Mouse (Mus musculus) liver, embryonic 12.5 days (tissue): ENCODE data around the gene Rprd1b. TPM values are rescaled to one million over a fixed set of nuclear protein-coding genes. Genes with fewer than 3 reads are reported as not detected.
"Not testable (repeated sequence)": the region's sequence is repeated elsewhere in the genome, so short reads cannot be mapped to it uniquely, and the experiment has no call there.

Experiments
- ATAC-seq: fragments of 200-750 bp; cut with Nextera tagmentation; 2 replicates; pipeline ENCODE4 v1.8.0; 2017; ENCODE audit warnings: moderate number of reproducible peaks, mild to moderate bottlenecking, moderate library complexity
- H3K27ac ChIP-seq: fragments of 300-500 bp; sonication (generic); 2 replicates; pipeline ENCODE4 v1.5.1; 2016; ENCODE audit warnings: mild to moderate bottlenecking
- H3K27me3 ChIP-seq: fragments of 300-500 bp; sonication (generic); replicated peaks from 2 replicates; pipeline ENCODE4 v1.6.1; 2016; ENCODE audit warnings: mild to moderate bottlenecking, moderate library complexity
- H3K36me3 ChIP-seq: fragments of 300-500 bp; sonication (generic); 2 replicates; pipeline ENCODE4 v1.6.1; 2016; ENCODE audit warnings: mild to moderate bottlenecking, moderate library complexity
- H3K4me1 ChIP-seq: fragments of 300-500 bp; sonication (generic); 2 replicates; pipeline ENCODE4 v1.6.1; 2016
- H3K4me2 ChIP-seq: fragments of 300-500 bp; sonication (generic); 2 replicates; pipeline ENCODE4 v1.6.1; 2016; ENCODE audit warnings: mild to moderate bottlenecking, moderate library complexity
- H3K4me3 ChIP-seq: fragments of 300-500 bp; sonication (generic); 2 replicates; pipeline ENCODE4 v1.5.1; 2016; ENCODE audit warnings: mild to moderate bottlenecking, moderate library complexity
- H3K9ac ChIP-seq: fragments of 300-500 bp; sonication (generic); 2 replicates; pipeline ENCODE4 v1.6.1; 2016; ENCODE audit warnings: mild to moderate bottlenecking, moderate library complexity
- H3K9me3 ChIP-seq: fragments of 300-500 bp; sonication (generic); replicated peaks from 2 replicates; pipeline ENCODE4 v1.6.1; 2016; ENCODE audit warnings: mild to moderate bottlenecking, moderate library complexity
- WGBS: fragments of 180-500 bp; shearing (Covaris S2); methylation state at CpG from one replicate; pipeline ENCODE4 v1.1.7; 2016; ENCODE audit not compliant: insufficient replicate concordance; 5-methylcytosine and 5-hydroxymethylcytosine counted together
- polyA plus RNA-seq: library from polyadenylated mRNA; unstranded; fragments of >200 nt; fragmentation: Nextera tagmentation; extraction: Ambion mirVana; gene quantifications from 2 replicates; pipeline ENCODE4 v1.2.1, GENCODE M21; 2016

Gene Rprd1b
- polyA plus RNA-seq, 1 experiment from 2014 or later, result 42.5 TPM

GRCm38 (mm10) chr2:158046186-158046585 lies 17.9 kb downstream of the Rprd1b start:
- 69% methylated on average over 4 of the region's 4 CpGs for WGBS
- ATAC-seq, result no peak

GRCm38 (mm10) chr2:158047903-158048302 lies 19.6 kb downstream of the Rprd1b start:
- Histone ChIP-seq H3K9me3 (no peaks in the 10 kb centered on the region), H3K4me2 (no peak overlapping the region), H3K4me1 (peaks cover 7% of the 10 kb centered on the region; the same call in 1 of the 2 replicates), H3K27me3 (no peaks in the 10 kb centered on the region), H3K9ac (no peak overlapping the region), H3K27ac (no peak overlapping the region), H3K4me3 (no peak overlapping the region), H3K36me3 (peaks cover 86% of the 10 kb centered on the region)
- WGBS, result 44% methylated on average over 3 of the region's 3 CpGs
- peak; percentile 79 for ATAC-seq

More at GRCm38 (mm10) chr2:158046186-158046585, 17.9 kb downstream of the Rprd1b start:
- no peaks in the 10 kb centered on the region for H3K27me3 ChIP-seq
- H3K9me3 ChIP-seq, result no peaks in the 10 kb centered on the region
- H3K9ac ChIP-seq, result no peak overlapping the region
- H3K4me2 ChIP-seq, result no peak overlapping the region
- H3K4me1 ChIP-seq, result peaks cover 7% of the 10 kb centered on the region; the same call in 1 of the 2 replicates
- H3K4me3 ChIP-seq, result no peak overlapping the region
- no peak overlapping the region for H3K27ac ChIP-seq
- peaks cover 86% of the 10 kb centered on the region for H3K36me3 ChIP-seq

GRCm38 (mm10) chr2:158048718-158049117 lies 20.4 kb downstream of the Rprd1b start:
- H3K4me1 ChIP-seq, result peaks cover 7% of the 10 kb centered on the region; the same call in 1 of the 2 replicates
- ATAC-seq, result no peak
- 100% methylated on average over 1 of the region's 1 CpGs for whole genome bisulfite sequencing
- H3K27ac ChIP-seq, result no peak overlapping the region
- peaks cover 79% of the 10 kb centered on the region for H3K36me3 ChIP-seq
- H3K4me2 ChIP-seq, result no peak overlapping the region
- no peaks in the 10 kb centered on the region for H3K27me3 ChIP-seq
- H3K9ac ChIP-seq, result no peak overlapping the region
- no peaks in the 10 kb centered on the region for H3K9me3 ChIP-seq
- H3K4me3 ChIP-seq, result no peak overlapping the region

GRCm38 (mm10) chr2:158050116-158050515 lies 21.8 kb downstream of the Rprd1b start:
- no peak for ATAC-seq
- Histone ChIP-seq H3K4me3 (no peak overlapping the region), H3K36me3 (peaks cover 73% of the 10 kb centered on the region)

GRCm38 (mm10) chr2:158054596-158054995 lies 26.3 kb downstream of the Rprd1b start:
- Histone ChIP-seq H3K36me3 (peaks cover 80% of the 10 kb centered on the region), H3K4me3 (no peak overlapping the region), H3K9ac (no peak overlapping the region), H3K4me2 (no peak overlapping the region), H3K27me3 (no peaks in the 10 kb centered on the region), H3K9me3 (no peaks in the 10 kb centered on the region), H3K27ac (no peak overlapping the region), H3K4me1 (no peaks in the 10 kb centered on the region)
- WGBS, result 96% methylated on average over 3 of the region's 3 CpGs
- ATAC-seq, result no peak

More at GRCm38 (mm10) chr2:158050116-158050515, 21.8 kb downstream of the Rprd1b start:
- peaks cover 7% of the 10 kb centered on the region; the same call in 1 of the 2 replicates for H3K4me1 ChIP-seq
- no peak overlapping the region for H3K4me2 ChIP-seq
- no peak overlapping the region for H3K9ac ChIP-seq
- 89% methylated on average over 8 of the region's 8 CpGs for WGBS
- H3K9me3 ChIP-seq, result no peaks in the 10 kb centered on the region
- no peaks in the 10 kb centered on the region for H3K27me3 ChIP-seq
- no peak overlapping the region for H3K27ac ChIP-seq

GRCm38 (mm10) chr2:158055383-158055782 lies 27.1 kb downstream of the Rprd1b start:
- H3K4me2 ChIP-seq, H3K4me1 ChIP-seq, H3K27me3 ChIP-seq, H3K4me3 ChIP-seq, H3K27ac ChIP-seq, H3K9me3 ChIP-seq, ATAC-seq, H3K9ac ChIP-seq: not testable (repeated sequence)
- peaks cover 81% of the 10 kb centered on the region for H3K36me3 ChIP-seq
- WGBS, result 88% methylated on average over 8 of the region's 8 CpGs

- Histone ChIP-seq H3K9me3 (no peaks in the 10 kb centered on the region), H3K36me3 (peaks cover 87% of the 10 kb centered on the region), H3K4me3 (no peak overlapping the region), H3K27me3 (no peaks in the 10 kb centered on the region), H3K4me2 (no peak overlapping the region), H3K9ac (no peak overlapping the region), H3K4me1 (no peaks in the 10 kb centered on the region), H3K27ac (no peak overlapping the region)
- ATAC-seq, result no peak
- WGBS, result 94% methylated on average over 3 of the region's 3 CpGs
These were observed 28.7 kb downstream of the Rprd1b start for GRCm38 (mm10) chr2:158057030-158057429.

GRCm38 (mm10) chr2:158058534-158058933 lies 30.2 kb downstream of the Rprd1b start:
- H3K9ac ChIP-seq, result no peak overlapping the region
- H3K4me1 ChIP-seq, result no peaks in the 10 kb centered on the region
- H3K4me3 ChIP-seq, result no peak overlapping the region
- no peaks in the 10 kb centered on the region for H3K27me3 ChIP-seq
- WGBS, result 90% methylated on average over 10 of the region's 10 CpGs
- H3K9me3 ChIP-seq, result no peaks in the 10 kb centered on the region
- no peak for ATAC-seq
- H3K36me3 ChIP-seq, result peaks cover 90% of the 10 kb centered on the region
- H3K4me2 ChIP-seq, result no peak overlapping the region
- no peak overlapping the region for H3K27ac ChIP-seq

GRCm38 (mm10) chr2:158059666-158060105 lies 31.4 kb downstream of the Rprd1b start:
- no peaks in the 10 kb centered on the region for H3K9me3 ChIP-seq
- H3K4me3 ChIP-seq, result no peak overlapping the region
- WGBS, result 37% methylated on average over 8 of the region's 8 CpGs
- no peak overlapping the region for H3K9ac ChIP-seq
- no peak overlapping the region for H3K27ac ChIP-seq
- H3K27me3 ChIP-seq, result no peaks in the 10 kb centered on the region
- H3K4me2 ChIP-seq, result no peak overlapping the region
- H3K36me3 ChIP-seq, result peaks cover 97% of the 10 kb centered on the region
- ATAC-seq, result no peak
- no peaks in the 10 kb centered on the region for H3K4me1 ChIP-seq

- no peaks in the 10 kb centered on the region; the same call in 1 of the 2 replicates for H3K4me1 ChIP-seq
- 79% methylated on average over 3 of the region's 3 CpGs for WGBS
- no peaks in the 10 kb centered on the region for H3K9me3 ChIP-seq
- ATAC-seq, result no peak
- H3K9ac ChIP-seq, result no peak overlapping the region
- no peak overlapping the region for H3K27ac ChIP-seq
- H3K4me3 ChIP-seq, result no peak overlapping the region
- peaks cover 95% of the 10 kb centered on the region for H3K36me3 ChIP-seq
- no peaks in the 10 kb centered on the region for H3K27me3 ChIP-seq
- no peak overlapping the region for H3K4me2 ChIP-seq
These were observed 34.7 kb downstream of the Rprd1b start for GRCm38 (mm10) chr2:158063036-158063435.

GRCm38 (mm10) chr2:158064571-158065048 lies 36.3 kb downstream of the Rprd1b start:
- H3K4me1 ChIP-seq, result no peaks in the 10 kb centered on the region; the same call in 1 of the 2 replicates
- no peak overlapping the region for H3K4me3 ChIP-seq
- H3K36me3 ChIP-seq, result peaks cover 88% of the 10 kb centered on the region
- no peak overlapping the region for H3K4me2 ChIP-seq
- 69% methylated on average over 3 of the region's 3 CpGs for WGBS
- no peaks in the 10 kb centered on the region for H3K9me3 ChIP-seq
- ATAC-seq, result no peak
- H3K27ac ChIP-seq, result no peak overlapping the region
- H3K9ac ChIP-seq, result no peak overlapping the region
- H3K27me3 ChIP-seq, result no peaks in the 10 kb centered on the region

GRCm38 (mm10) chr2:158065064-158065463 lies 36.8 kb downstream of the Rprd1b start:
- Histone ChIP-seq H3K27ac (no peak overlapping the region), H3K4me2 (no peak overlapping the region)

GRCm38 (mm10) chr2:158066456-158066855 lies 38.2 kb downstream of the Rprd1b start:
- no peak overlapping the region for H3K4me2 ChIP-seq
- no peaks in the 10 kb centered on the region; the same call in 1 of the 2 replicates for H3K4me1 ChIP-seq
- no peak for ATAC-seq
- H3K27ac ChIP-seq, result no peak overlapping the region
- H3K36me3 ChIP-seq, result peaks cover 88% of the 10 kb centered on the region
- H3K9ac ChIP-seq, result no peak overlapping the region
- H3K4me3 ChIP-seq, result no peak overlapping the region
- no peaks in the 10 kb centered on the region for H3K27me3 ChIP-seq
- H3K9me3 ChIP-seq, result no peaks in the 10 kb centered on the region

More at GRCm38 (mm10) chr2:158065064-158065463, 36.8 kb downstream of the Rprd1b start:
- no peaks in the 10 kb centered on the region for H3K9me3 ChIP-seq
- no peak for ATAC-seq
- no peaks in the 10 kb centered on the region for H3K27me3 ChIP-seq
- H3K4me3 ChIP-seq, result no peak overlapping the region
- peaks cover 88% of the 10 kb centered on the region for H3K36me3 ChIP-seq
- 73% methylated on average over 5 of the region's 5 CpGs for WGBS
- H3K4me1 ChIP-seq, result no peaks in the 10 kb centered on the region; the same call in 1 of the 2 replicates
- H3K9ac ChIP-seq, result no peak overlapping the region
